Mouse (Mus musculus) liver, embryonic 14.5 days (tissue): ENCODE results near the gene Evx2.

ENCODE experiments used
- CTCF ChIP-seq: IDR thresholded peaks from 2 replicates; pipeline ENCODE4 v1.5.1; 2016; ENCODE audit warnings: antibody characterized with exemption, low read depth, control low read depth
- EP300 ChIP-seq: IDR thresholded peaks from 2 replicates; pipeline ENCODE4 v1.6.1; 2016; ENCODE audit warnings: antibody characterized with exemption, low read depth

- TF ChIP-seq EP300 (no peak), CTCF (no peak)
Observed at GRCm38 (mm10) chr2:74659507-74660005, at the start of gene Evx2.
